Mouse (Mus musculus): ENCODE data around the gene C1ra.

GRCm38 (mm10) chr6:124476216-124476615, 36.0 kb upstream of the C1ra start:
- TF ChIP-seq CTCF (IDR thresholded peaks at IDR 0.05) (no peak), EP300 (IDR thresholded peaks at IDR 0.05) (no peak)

Data from lung, postnatal 0 days (tissue).